Comparison of ENCODE assay signal across 18 mouse cellular contexts in the genomic region with DNA sequence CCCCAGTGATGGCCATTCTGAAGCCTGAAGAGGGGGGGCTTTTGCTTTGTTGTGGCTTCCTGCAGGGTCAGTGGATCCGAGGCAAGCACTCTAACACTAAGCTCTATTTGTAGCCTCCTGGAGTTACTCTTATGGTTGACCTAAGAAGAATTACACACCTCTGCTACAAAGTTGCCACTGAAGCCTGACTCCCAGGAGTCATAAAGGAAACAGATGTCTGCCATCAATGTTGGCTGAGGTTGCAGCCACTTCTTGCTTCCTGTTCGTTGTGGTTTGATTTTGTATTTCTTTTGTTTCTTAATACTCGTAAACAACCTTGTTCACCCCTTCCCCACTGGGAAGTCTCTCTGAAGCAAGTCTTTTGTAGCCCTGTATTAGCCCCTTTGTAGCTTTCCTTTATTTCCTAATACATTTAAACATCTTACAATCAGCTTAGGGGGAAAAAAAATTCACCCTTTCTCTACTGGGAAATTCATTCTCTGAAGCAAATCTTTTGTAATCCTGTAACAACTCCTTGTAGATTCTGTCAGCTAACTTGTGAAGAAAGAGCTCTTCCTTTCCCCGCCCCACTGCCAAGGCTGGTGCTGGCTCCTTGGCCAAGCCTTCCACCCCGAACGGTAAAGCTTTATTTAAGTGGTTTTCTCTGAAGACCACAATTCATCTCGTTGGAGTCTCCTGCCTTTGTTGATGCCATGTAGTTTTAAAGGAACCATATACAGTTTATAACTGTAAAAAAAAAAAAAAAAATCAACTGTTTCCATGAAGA. TPM values are rescaled to one million over a fixed set of nuclear protein-coding genes. Genes with fewer than 3 reads are reported as not detected.
DNase-seq lines count a peak whose midpoint lies in the region; ATAC-seq and TF ChIP-seq lines count a peak whose summit lies in the region.
"Had no signal": no experiment of that assay in that cellular context is flagged by ENCODE, and none has a peak within 500 bp of the region (broad histone marks: within the 10 kb centered on the region; RNA-seq: fewer than 3 reads in every experiment).

No protein-coding gene starts in this region.

- no peak for TF ChIP-seq POLR2A in thymus, adult 2 months (IDR thresholded peaks at IDR 0.05; ENCODE audit: control insufficient read depth, extremely low read depth, insufficient read depth, low read length, poor library complexity)

- no peak for TF ChIP-seq CTCF in thymus, adult 2 months (IDR thresholded peaks at IDR 0.05; ENCODE audit: borderline replicate concordance, control insufficient read depth, extremely low read depth, insufficient read depth, low read length, poor library complexity)

- H3K4me1 ChIP-seq in thymus, adult 2 months (replicated peaks; ENCODE audit: control insufficient read depth, insufficient read depth, low read length) = peaks cover 21% of the 10 kb centered on the region
- H3K4me1 ChIP-seq: embryonic facial prominence, embryonic 13.5 days; midbrain, embryonic 13.5 days; neural tube, embryonic 15.5 days had no signal

- H3K27me3 ChIP-seq in thymus, adult 2 months (ENCODE audit: control insufficient read depth, insufficient read depth, low read length) = no peaks in the 10 kb centered on the region
- H3K27me3 ChIP-seq: embryonic facial prominence, embryonic 13.5 days; neural tube, embryonic 15.5 days had no signal

- no peak overlapping the region for H3K4me3 ChIP-seq in thymus, adult 2 months (ENCODE audit: control insufficient read depth, insufficient read depth, low read length)
- H3K4me3 ChIP-seq: embryonic facial prominence, embryonic 13.5 days; gastrocnemius, adult 2 months; midbrain, embryonic 13.5 days; neural tube, embryonic 15.5 days had no signal

- WGBS in thymus, adult 2 months = 3% methylated on average over 7 of the region's 7 CpGs

- DNase-seq in kidney, postnatal 10 days = peak; percentile 8
- DNase-seq in kidney, adult 9 months = no peak
- peak; percentile 9 to 51 for DNase-seq in CD8-positive naive resting alpha-beta T cell, adult 2 months (ENCODE audit: low read depth in 2 of 2, low spot score in 2 of 2)
- DNase-seq in thymus, adult 2 months = peak; percentile 37
- no peak for DNase-seq in ovary, postnatal 36 days (ENCODE audit: low spot score)
- DNase-seq in urinary bladder, postnatal 36 days (ENCODE audit: low spot score in 2 of 2) = no peak
- DNase-seq in right cerebral cortex, adult 18-20 months = no peak
- DNase-seq: cerebellum, adult 9-10 months; gastrocnemius, adult 2 months; liver had no signal

- H3K36me3 ChIP-seq in thymus, adult 2 months (ENCODE audit: control insufficient read depth, insufficient read depth, low read length) = no peaks in the 10 kb centered on the region
- H3K36me3 ChIP-seq: embryonic facial prominence, embryonic 13.5 days; midbrain, embryonic 13.5 days; neural tube, embryonic 15.5 days had no signal

- H3K27ac ChIP-seq in thymus, adult 2 months (ENCODE audit: control insufficient read depth, insufficient read depth, low read length) = peak overlapping the region; percentile 98
- H3K27ac ChIP-seq: embryonic facial prominence, embryonic 13.5 days; gastrocnemius, adult 2 months; hindbrain, postnatal 0 days; midbrain, embryonic 13.5 days; neural tube, embryonic 15.5 days had no signal

- ATAC-seq in hematopoietic stem cell, adult 5-6 weeks (replicated peaks in 1 of 2; ENCODE audit: insufficient read depth in 1 of 2, low FRiP score in 2 of 2, low TSS enrichment in 1 of 2, low read depth in 1 of 2, poor library complexity in 2 of 2, severe bottlenecking in 2 of 2) = peak; percentile 88 to 90
- ATAC-seq: forebrain, embryonic 14.5 days; hindbrain, postnatal 0 days; lung, postnatal 0 days; midbrain, embryonic 13.5 days had no signal

RNA-seq across cellular contexts. Expression of a gene that starts 2.2 kb away (rescaled TPM):
- total RNA-seq in hematopoietic stem cell, adult 5-6 weeks (2017) = 2.7 and 6.7 TPM in 2 replicates
- polyA plus RNA-seq in thymus, adult 2 months (2012; rRNA removed) = 0.62 and 0.73 TPM in 2 replicates
- total RNA-seq: gastrocnemius, adult 2 months; hindbrain, postnatal 0 days had no signal
- polyA plus RNA-seq: forebrain, embryonic 14.5 days; heart, embryonic 14.5 days; hindbrain, postnatal 0 days; midbrain, embryonic 13.5 days; neural tube, embryonic 15.5 days had no signal

RNA-seq across cellular contexts. Expression of a gene that starts 23.9 kb away (rescaled TPM):
- 11.9 and 15.4 TPM in 2 replicates for total RNA-seq in hematopoietic stem cell, adult 5-6 weeks (2017)
- 33.0 and 34.0 TPM in 2 replicates for polyA plus RNA-seq in thymus, adult 2 months (2012; rRNA removed)

Comparison
In these comparisons a context has a peak if more than half of its experiments do, and no peak if none do; other contexts are left out.
1. DNase-seq: peak in kidney, postnatal 10 days (single experiment), CD8-positive naive resting alpha-beta T cell, adult 2 months (2 of 2) and thymus, adult 2 months (single experiment); none in kidney, adult 9 months (single experiment), ovary, postnatal 36 days (single experiment), urinary bladder, postnatal 36 days (0 of 2) and right cerebral cortex, adult 18-20 months (single experiment).